ENCODE assay signal across 18 mouse cellular contexts in genomic region chr2:135564231-135564630, GRCm38 (mm10).
"Had no signal": no experiment of that assay in that cellular context is flagged by ENCODE, and none has a peak within 500 bp of the region (broad histone marks: within the 10 kb centered on the region; RNA-seq: fewer than 3 reads in every experiment).

No protein-coding gene starts in this region.

- H3K9ac ChIP-seq: limb, embryonic 12.5 days; limb, embryonic 15.5 days; liver, embryonic 12.5 days; liver, embryonic 15.5 days; lung, embryonic 15.5 days; stomach, embryonic 15.5 days had no signal

- H3K27ac ChIP-seq: limb, embryonic 12.5 days; limb, embryonic 15.5 days; liver, embryonic 12.5 days; liver, embryonic 15.5 days; lung, embryonic 15.5 days; stomach, embryonic 15.5 days had no signal

- H3K27me3 ChIP-seq: limb, embryonic 12.5 days; limb, embryonic 15.5 days; liver, embryonic 12.5 days; liver, embryonic 15.5 days; lung, embryonic 15.5 days; stomach, embryonic 15.5 days had no signal

- H3K36me3 ChIP-seq: limb, embryonic 12.5 days; limb, embryonic 15.5 days; liver, embryonic 12.5 days; liver, embryonic 15.5 days; lung, embryonic 15.5 days; stomach, embryonic 15.5 days had no signal

- H3K4me3 ChIP-seq: limb, embryonic 12.5 days; limb, embryonic 15.5 days; liver, embryonic 12.5 days; liver, embryonic 15.5 days; lung, embryonic 15.5 days; stomach, embryonic 15.5 days had no signal

- DNase-seq: kidney, adult 9 months; kidney, postnatal 14 days; kidney, postnatal 4 days; left cerebral cortex, postnatal 4 days; lung, adult 18-20 months; lung, postnatal 10 days; lung, postnatal 4 days; midbrain, embryonic 14.5 days; retina, postnatal 1 day; right cerebral cortex, postnatal 25 days; spleen, adult 18-20 months; thymus, postnatal 25 days had no signal

- H3K4me1 ChIP-seq: limb, embryonic 12.5 days; limb, embryonic 15.5 days; liver, embryonic 12.5 days; liver, embryonic 15.5 days; stomach, embryonic 15.5 days had no signal
